Mouse (Mus musculus) thymus, postnatal 14 days (tissue): ENCODE results near the gene Nkap.
A peak's percentile ranks its signal among the peaks of the same experiment; 100 is the strongest.
"Not testable (repeated sequence)": the region's sequence is repeated elsewhere in the genome, so short reads cannot be mapped to it uniquely, and the experiment has no call there.

Experiments used
- DNase-seq: peaks from one replicate; pipeline ENCODE4 v3.0.0; 2021

The Nkap gene

GRCm38 (mm10) chrX:37161169-37161568, 34.6 kb downstream of the Nkap start:
- DNase-seq = peak; percentile 4

- DNase-seq = no peak
These were observed 36.5 kb downstream of the Nkap start for GRCm38 (mm10) chrX:37163115-37163514.

GRCm38 (mm10) chrX:37167085-37167484, 40.5 kb downstream of the Nkap start:
- DNase-seq = peak; percentile 43

GRCm38 (mm10) chrX:37168742-37169141, 42.1 kb downstream of the Nkap start, which contains the start of gene Akap14:
Akap14 (minus strand) TSS chrX:37168842.
- DNase-seq = no peak

GRCm38 (mm10) chrX:37184401-37184800, 57.8 kb downstream of the Nkap start:
- not testable (repeated sequence) for DNase-seq

- no peak for DNase-seq
These were observed 64.1 kb downstream of the Nkap start for GRCm38 (mm10) chrX:37190755-37191104.

GRCm38 (mm10) chrX:37191105-37191743, 64.6 kb downstream of the Nkap start, which contains the start of the genes Ndufa1 and Rnf113a1:
Ndufa1 (minus strand) TSS chrX:37191163.
Rnf113a1 (plus strand) TSS chrX:37191245.
- peak; percentile 87 for DNase-seq

- peak; percentile 5 for DNase-seq
These were observed 65.3 kb downstream of the Nkap start for GRCm38 (mm10) chrX:37191744-37192379.

- no peak for DNase-seq
These were observed 72.1 kb downstream of the Nkap start for GRCm38 (mm10) chrX:37198676-37199075.
